Mouse (Mus musculus): Measurements from ENCODE around the gene Lrrc27.

DNA sequence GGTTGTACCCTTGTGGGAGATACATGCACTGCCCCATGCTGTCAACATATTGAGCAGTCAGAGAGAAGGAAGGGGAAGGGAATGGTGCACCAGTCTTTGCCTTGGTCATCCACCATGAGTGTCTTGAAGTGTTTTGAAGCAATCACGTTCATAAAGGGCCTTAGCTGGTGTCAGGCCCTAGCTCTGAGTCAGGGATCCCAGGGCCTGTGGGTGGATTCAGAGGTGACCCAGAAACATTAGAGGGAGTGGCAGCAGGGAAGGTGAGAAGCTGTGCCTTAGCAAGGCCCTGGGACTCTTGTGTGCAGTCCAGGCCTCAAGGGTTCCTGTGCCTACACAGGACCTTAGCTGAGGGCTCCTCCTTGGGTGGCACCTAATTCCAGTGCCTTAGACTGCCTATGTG is 11.3 kb downstream of the Lrrc27 start:
- no peak for TF ChIP-seq POLR2A (IDR thresholded peaks at IDR 0.05; ENCODE audit: low read depth, low read length)
- no peak for TF ChIP-seq CTCF (conservative IDR thresholded peaks at IDR 0.05; ENCODE audit: insufficient read depth, insufficient read length, low read depth, low read length)

Measured in kidney, adult 2 months (tissue).